Mouse (Mus musculus) small intestine, adult 2 months (tissue): ENCODE results near the gene Cabp7. TPM values are rescaled to one million over a fixed set of nuclear protein-coding genes. Genes with fewer than 3 reads are reported as not detected.

Experiments used
- H3K27ac ChIP-seq: fragments of 200-500 bp; 2 replicates; pipeline ENCODE4 v1.5.1; 2012; ENCODE audit warnings: low read depth, low read length, control low read depth, inconsistent platforms; ENCODE audit not compliant: insufficient read depth
- H3K27me3 ChIP-seq: fragments of 200-500 bp; 2 replicates; pipeline ENCODE4 v1.6.1; 2012; ENCODE audit warnings: mild to moderate bottlenecking, moderate library complexity, low read length, inconsistent platforms; ENCODE audit not compliant: control insufficient read depth, insufficient read depth
- H3K36me3 ChIP-seq: fragments of 200-500 bp; 2 replicates; pipeline ENCODE4 v1.6.1; 2012; ENCODE audit warnings: mild to moderate bottlenecking, low read length, control low read depth, inconsistent platforms; ENCODE audit not compliant: control insufficient read depth, insufficient read depth
- H3K4me1 ChIP-seq: fragments of 200-500 bp; 2 replicates; pipeline ENCODE4 v1.6.1; 2012; ENCODE audit warnings: low read length, inconsistent platforms, mixed read lengths; ENCODE audit not compliant: control insufficient read depth, insufficient read depth, insufficient read length
- H3K4me3 ChIP-seq: fragments of 200-500 bp; 2 replicates; pipeline ENCODE4 v1.5.1; 2012; ENCODE audit warnings: low read depth, mild to moderate bottlenecking, control low read depth, inconsistent platforms, low read length, moderate library complexity
- CTCF ChIP-seq: fragments of 200-500 bp; IDR thresholded peaks from 2 replicates; pipeline ENCODE4 v1.5.1; 2012; ENCODE audit warnings: low read depth, mild to moderate bottlenecking, control low read depth, inconsistent platforms, low read length, moderate library complexity, mixed read lengths; ENCODE audit not compliant: insufficient replicate concordance, insufficient read length; ENCODE audit errors: extremely low read depth
- POLR2A ChIP-seq: fragments of 200-500 bp; IDR thresholded peaks from 2 replicates; pipeline ENCODE4 v1.6.1; 2012; ENCODE audit warnings: low read depth, mild to moderate bottlenecking, control low read depth, inconsistent platforms, low read length, moderate library complexity
- WGBS: fragments of 180-500 bp; shearing (Covaris S2); methylation state at CpG from one replicate; pipeline ENCODE4 v1.1.7; 2018; 5-methylcytosine and 5-hydroxymethylcytosine counted together
- polyA plus RNA-seq: library from polyadenylated mRNA; depleted of rRNA; stranded (reverse); fragments of >200 nt; gene quantifications from 2 replicates; pipeline ENCODE4 v1.2.3, GENCODE M21; 2012

Gene Cabp7
- polyA plus RNA-seq, 1 experiment: not detected

DNA sequence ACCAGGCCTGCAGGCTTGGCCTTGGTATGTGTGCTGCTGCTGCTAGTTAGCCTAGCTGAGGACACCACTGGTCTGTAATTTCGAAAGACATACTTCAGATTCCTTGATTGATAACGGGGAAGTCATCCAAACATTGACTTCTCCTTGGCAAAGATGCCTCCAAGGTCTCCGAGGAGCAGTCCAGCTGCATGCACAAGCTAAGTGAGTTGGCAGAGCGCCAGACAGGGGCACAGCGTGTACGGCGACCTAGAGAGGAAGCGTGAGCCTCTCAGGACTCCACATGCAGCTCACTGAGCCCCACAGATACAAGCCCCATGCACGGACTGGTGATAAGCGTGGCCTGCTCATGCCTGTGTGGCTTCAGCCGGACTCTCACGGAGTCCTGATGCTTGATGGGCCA is 17.0 kb downstream of the Cabp7 start:
- Histone ChIP-seq H3K27me3 (no peaks in the 10 kb centered on the region), H3K4me1 (peaks cover 3% of the 10 kb centered on the region), H3K4me3 (no peak overlapping the region), H3K27ac (no peak overlapping the region), H3K36me3 (peaks cover 16% of the 10 kb centered on the region)
- 22% methylated on average over 12 of the region's 12 CpGs for WGBS
- TF ChIP-seq POLR2A: no peak
- no peak for TF ChIP-seq CTCF

- Histone ChIP-seq H3K36me3 (peaks cover 15% of the 10 kb centered on the region), H3K4me3 (no peak overlapping the region), H3K27ac (no peak overlapping the region), H3K27me3 (no peaks in the 10 kb centered on the region), H3K4me1 (no peaks in the 10 kb centered on the region)
- 81% methylated on average over 8 of the region's 8 CpGs for WGBS
- TF ChIP-seq POLR2A (no peak), CTCF (no peak)
Observed at GRCm38 (mm10) chr11:4721728-4722127, 24.9 kb downstream of the Cabp7 start.

DNA sequence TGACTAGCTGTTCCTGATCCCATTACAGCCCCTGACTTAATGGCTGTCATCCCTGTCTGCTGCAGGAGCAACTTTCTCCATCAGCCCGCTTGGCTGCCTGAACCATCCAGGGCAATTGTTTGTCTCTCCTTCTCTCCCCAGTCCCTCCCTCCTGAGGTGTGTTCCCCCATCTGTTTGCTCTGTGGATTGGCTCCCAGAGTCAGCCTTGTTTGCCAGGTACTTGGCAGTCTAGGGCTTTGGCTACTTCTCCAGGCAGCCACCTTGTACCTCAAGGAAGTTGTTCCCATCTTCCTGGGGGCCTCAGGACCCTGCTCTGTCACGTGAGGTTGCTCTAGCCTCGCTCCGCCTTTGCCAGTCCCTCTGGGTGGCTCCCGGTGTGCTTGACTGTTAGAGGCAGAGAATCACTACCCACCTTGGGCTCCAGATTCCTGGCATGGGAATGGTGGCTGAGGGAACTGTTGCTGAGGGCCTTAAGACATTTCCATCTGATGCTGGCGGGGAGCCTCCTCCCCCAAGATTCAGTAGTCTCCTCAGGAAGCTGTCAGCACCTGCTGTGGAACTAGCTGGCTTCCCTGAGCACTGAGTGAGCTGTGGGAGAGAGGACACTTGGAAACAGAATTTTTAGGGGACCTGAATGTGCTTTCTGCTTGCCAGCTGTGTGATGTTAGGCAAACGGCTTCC is 25.5 kb downstream of the Cabp7 start:
- Histone ChIP-seq H3K36me3 (peaks cover 15% of the 10 kb centered on the region), H3K27me3 (no peaks in the 10 kb centered on the region), H3K27ac (no peak overlapping the region), H3K4me3 (no peak overlapping the region), H3K4me1 (no peaks in the 10 kb centered on the region)
- TF ChIP-seq CTCF: no peak
- no peak for TF ChIP-seq POLR2A
- WGBS: 56% methylated on average over 7 of the region's 7 CpGs

GRCm38 (mm10) chr11:4720393-4720792 is 26.2 kb downstream of the Cabp7 start:
- WGBS: 77% methylated on average over 11 of the region's 11 CpGs
- TF ChIP-seq CTCF (no peak), POLR2A (no peak)
- Histone ChIP-seq H3K27me3 (no peaks in the 10 kb centered on the region), H3K4me1 (no peaks in the 10 kb centered on the region), H3K36me3 (peaks cover 10% of the 10 kb centered on the region), H3K27ac (no peak overlapping the region), H3K4me3 (no peak overlapping the region)

DNA sequence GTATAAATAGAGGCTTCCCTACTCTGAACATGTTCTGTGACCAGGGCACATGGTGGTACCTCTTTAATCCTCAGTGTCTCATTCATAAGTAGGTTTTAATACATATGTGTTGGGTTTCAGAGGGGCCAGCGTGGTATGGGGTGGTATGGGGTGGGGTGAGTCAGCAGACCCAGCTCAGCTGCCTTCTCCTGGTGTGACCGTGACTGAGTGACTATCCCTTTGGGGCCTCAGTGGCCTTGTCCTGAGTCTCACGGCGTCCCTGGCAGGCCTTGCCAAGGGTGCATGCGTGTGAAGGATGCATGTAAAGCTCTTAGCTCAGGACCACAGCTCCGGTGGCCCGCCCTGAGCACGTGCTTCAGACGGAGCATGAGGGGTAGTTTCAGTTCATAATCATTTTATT is 26.6 kb downstream of the Cabp7 start:
- TF ChIP-seq POLR2A (no peak), CTCF (no peak)
- WGBS: 88% methylated on average over 9 of the region's 9 CpGs

GRCm38 (mm10) chr11:4718548-4718947 is 28.0 kb downstream of the Cabp7 start:
- WGBS: 77% methylated on average over 5 of the region's 5 CpGs
- Histone ChIP-seq H3K27me3 (no peaks in the 10 kb centered on the region), H3K4me1 (no peaks in the 10 kb centered on the region), H3K4me3 (no peak overlapping the region), H3K27ac (no peak overlapping the region), H3K36me3 (peaks cover 2% of the 10 kb centered on the region)
- TF ChIP-seq POLR2A (no peak), CTCF (no peak)

More for the DNA sequence above, 26.6 kb downstream of the Cabp7 start:
- no peaks in the 10 kb centered on the region for H3K27me3 ChIP-seq
- H3K4me3 ChIP-seq: no peak overlapping the region
- H3K4me1 ChIP-seq: no peaks in the 10 kb centered on the region
- no peak overlapping the region for H3K27ac ChIP-seq
- H3K36me3 ChIP-seq: peaks cover 10% of the 10 kb centered on the region

DNA sequence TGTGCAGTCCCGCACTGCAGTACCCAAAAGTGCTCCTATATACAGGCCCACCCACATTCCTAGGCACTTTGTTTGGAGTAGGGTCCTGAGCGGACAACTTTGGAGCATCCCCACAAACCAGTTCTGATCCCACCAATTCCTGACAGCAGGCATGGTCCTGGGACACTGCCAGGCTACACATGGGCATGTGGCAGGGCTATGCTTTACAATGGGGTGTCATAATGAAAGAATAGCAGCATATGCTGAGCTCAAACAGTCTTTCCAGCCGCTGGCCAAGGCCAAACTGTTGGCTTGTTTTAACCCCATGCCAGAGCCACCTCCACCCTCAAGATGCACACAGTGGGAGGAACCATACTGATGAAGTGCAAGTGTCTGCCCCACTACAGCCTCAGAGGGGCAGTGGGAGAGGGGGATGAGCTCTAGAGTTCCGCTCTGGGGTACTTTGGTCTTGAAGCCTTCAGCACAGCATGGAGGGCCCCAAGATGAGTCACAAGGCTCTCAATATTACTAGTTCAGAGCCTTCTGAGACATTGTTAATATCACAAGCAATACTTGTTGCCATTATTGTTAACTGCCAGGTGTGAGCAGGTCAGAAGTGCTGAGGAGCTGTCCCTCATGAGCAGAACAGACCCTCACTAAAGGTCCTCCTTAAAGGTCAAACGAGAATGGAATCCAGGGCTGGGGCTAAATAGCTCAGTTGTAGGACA is 29.9 kb downstream of the Cabp7 start:
- Histone ChIP-seq H3K36me3 (no peaks in the 10 kb centered on the region), H3K4me3 (no peak overlapping the region), H3K27me3 (no peaks in the 10 kb centered on the region), H3K27ac (no peak overlapping the region), H3K4me1 (no peaks in the 10 kb centered on the region)
- 92% methylated on average over 5 of the region's 5 CpGs for WGBS
- no peak for TF ChIP-seq POLR2A
- TF ChIP-seq CTCF: no peak

DNA sequence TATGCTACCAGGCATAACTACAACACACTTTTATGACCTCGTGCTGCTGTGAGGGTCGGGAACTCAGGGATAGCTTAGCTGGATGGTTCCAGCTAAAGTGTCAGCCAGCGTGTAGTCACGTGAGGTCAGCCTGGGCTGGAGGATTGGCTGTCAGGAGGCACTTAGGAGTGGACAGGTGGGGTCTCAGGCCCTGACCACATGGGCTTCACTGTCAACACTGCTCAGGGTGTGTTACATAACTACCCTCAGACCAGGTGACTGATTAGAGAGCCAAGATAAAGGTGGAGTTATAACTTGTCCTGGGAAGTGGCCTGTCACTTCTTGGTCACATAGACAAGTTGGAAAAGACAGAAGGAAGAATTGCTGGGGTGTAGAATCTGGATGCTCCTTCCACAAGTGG is 31.0 kb downstream of the Cabp7 start:
- H3K27ac ChIP-seq: no peak overlapping the region
- no peak for TF ChIP-seq CTCF
- no peak for TF ChIP-seq POLR2A
- H3K27me3 ChIP-seq: no peaks in the 10 kb centered on the region
- no peaks in the 10 kb centered on the region for H3K4me1 ChIP-seq
- no peaks in the 10 kb centered on the region for H3K36me3 ChIP-seq
- no peak overlapping the region for H3K4me3 ChIP-seq
- WGBS: 77% methylated on average over 4 of the region's 4 CpGs
